Mouse (Mus musculus) ovary, adult 2 months (tissue): ENCODE measurements around the gene Trp63. TPM values are rescaled to one million over a fixed set of nuclear protein-coding genes. Genes with fewer than 3 reads are reported as not detected.

ENCODE experiments used
- polyA plus RNA-seq: library from polyadenylated mRNA; depleted of rRNA; stranded (reverse); fragments of >200 nt; gene quantifications from 2 replicates; pipeline ENCODE4 v1.2.3, GENCODE M21; 2012; rRNA removed

The Trp63 gene
- 1.4 and 2.4 TPM in 2 replicates for polyA plus RNA-seq

GRCm38 (mm10) chr16:25683531-25684248 lies at the start of gene Trp63:
Trp63 (plus strand) TSS chr16:25683763.

